ENCODE assay signal across 11 mouse cellular contexts in the genomic region with DNA sequence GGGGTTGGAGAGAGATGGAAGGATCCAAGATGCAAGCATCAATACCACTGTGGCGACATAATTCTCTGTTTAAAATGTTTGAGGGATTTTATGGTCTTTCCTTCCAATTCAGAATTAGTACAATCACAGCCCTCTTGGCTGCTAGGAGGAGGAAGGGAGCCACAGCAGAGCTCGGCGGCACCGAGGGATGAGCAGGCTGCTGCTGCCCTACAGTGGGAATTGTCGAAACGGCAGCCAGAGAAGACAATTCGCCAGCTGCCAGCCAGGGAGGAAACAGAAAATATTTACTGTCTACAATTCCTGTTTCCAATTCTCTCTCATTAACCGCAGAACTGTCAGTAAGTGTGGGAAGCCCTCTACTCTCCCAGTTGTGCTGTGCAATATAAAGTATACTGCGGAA. TPM values are rescaled to one million over a fixed set of nuclear protein-coding genes. Genes with fewer than 3 reads are reported as not detected.
DNase-seq lines count a peak whose midpoint lies in the region; ATAC-seq and TF ChIP-seq lines count a peak whose summit lies in the region.
"Had no signal": no experiment of that assay in that cellular context is flagged by ENCODE, and none has a peak within 500 bp of the region (broad histone marks: within the 10 kb centered on the region; RNA-seq: fewer than 3 reads in every experiment).

No protein-coding gene starts in this region.

- no peak for TF ChIP-seq POLR2A in CH12.LX (IDR thresholded peaks at IDR 0.05; ENCODE audit: low read depth, low read length)

- H3K9me3 ChIP-seq in CH12.LX (replicated peaks; ENCODE audit: low read length): no peaks in the 10 kb centered on the region
- no peaks in the 10 kb centered on the region for H3K9me3 ChIP-seq in hindbrain, embryonic 15.5 days
- no peaks in the 10 kb centered on the region for H3K9me3 ChIP-seq in stomach, postnatal 0 days (ENCODE audit: control insufficient read depth, low read length)
- H3K9me3 ChIP-seq: heart, embryonic 15.5 days had no signal

- in situ Hi-C loops in CH12.LX (cut with MboI; ENCODE audit: low pct_ligation_motif_present, low pct_unique_long_range_greater_than_20kb, low sequenced_read_pairs): loop anchor here (10.0 to 25.0 kb wide), 3 partner anchors 230 to 468 kb away; partner anchors contain the start of gene Map1b

- H3K4me3 ChIP-seq in CH12.LX (replicated peaks in 1 of 3; ENCODE audit: low read depth in 2 of 3, low read length in 2 of 3, poor library complexity in 1 of 3): no peak overlapping the region
- H3K4me3 ChIP-seq in hindbrain, embryonic 15.5 days: no peak overlapping the region
- H3K4me3 ChIP-seq in stomach, postnatal 0 days (ENCODE audit: low read depth, low read length): no peak overlapping the region
- H3K4me3 ChIP-seq: heart, embryonic 15.5 days had no signal

- peaks cover 0 to 3% of the 10 kb centered on the region in 2 experiments; a peak in 1 of 4 replicates for H3K4me1 ChIP-seq in CH12.LX (ENCODE audit: control insufficient read depth in 1 of 2, insufficient read depth in 2 of 2)
- H3K4me1 ChIP-seq in hindbrain, embryonic 15.5 days (replicated peaks): peaks cover 26% of the 10 kb centered on the region
- no peaks in the 10 kb centered on the region for H3K4me1 ChIP-seq in stomach, postnatal 0 days (replicated peaks; ENCODE audit: control insufficient read depth, insufficient read depth)

- H3K9ac ChIP-seq in CH12.LX (ENCODE audit: insufficient read depth, low read depth): no peak overlapping the region
- H3K9ac ChIP-seq in hindbrain, embryonic 15.5 days: no peak overlapping the region
- H3K9ac ChIP-seq in stomach, postnatal 0 days (ENCODE audit: low read length): no peak overlapping the region
- H3K9ac ChIP-seq: heart, embryonic 15.5 days had no signal

- H3K36me3 ChIP-seq in CH12.LX (replicated peaks in 1 of 2; ENCODE audit: control insufficient read depth in 1 of 2, insufficient read depth in 1 of 2, low read length in 1 of 2): no peaks in the 10 kb centered on the region
- no peaks in the 10 kb centered on the region for H3K36me3 ChIP-seq in hindbrain, embryonic 15.5 days
- no peaks in the 10 kb centered on the region for H3K36me3 ChIP-seq in stomach, postnatal 0 days (ENCODE audit: control insufficient read depth, insufficient read depth, low read length)
- H3K36me3 ChIP-seq: heart, embryonic 15.5 days had no signal

- H3K27ac ChIP-seq in CH12.LX (ENCODE audit: insufficient read depth, low read depth): no peak overlapping the region
- H3K27ac ChIP-seq in hindbrain, embryonic 15.5 days (replicated peaks): no peak overlapping the region
- no peak overlapping the region for H3K27ac ChIP-seq in stomach, postnatal 0 days (replicated peaks)
- H3K27ac ChIP-seq: heart, embryonic 15.5 days had no signal

- peak; percentile 33 for DNase-seq in gastrocnemius, postnatal 10 days
- DNase-seq in gastrocnemius, postnatal 25 days: no peak
- DNase-seq in CH12.LX (ENCODE audit: extremely low read depth): no peak
- DNase-seq in cerebellum, postnatal 36 days: peak; percentile 36 to 47
- peak; percentile 49 to 61 for DNase-seq in lung, postnatal 4 days
- peak; percentile 35 for DNase-seq in stomach, postnatal 0 days (ENCODE audit: low spot score)

- peak; percentile 73; the same call in 1 of the 2 replicates for ATAC-seq in hindbrain, embryonic 15.5 days (ENCODE audit: low FRiP score, low read depth)
- ATAC-seq in stomach, postnatal 0 days (ENCODE audit: low FRiP score, low TSS enrichment): no peak
- no peak for ATAC-seq in megakaryocyte-erythroid progenitor cell, adult 5-6 weeks (replicated peaks; ENCODE audit: low FRiP score, low TSS enrichment, poor library complexity, severe bottlenecking)

- TF ChIP-seq EP300 in CH12.LX (IDR thresholded peaks at IDR 0.05; ENCODE audit: low read length): no peak
- no peak for TF ChIP-seq EP300 in stomach, postnatal 0 days (optimal IDR thresholded peaks at IDR 0.05)

- WGBS in hindbrain, embryonic 15.5 days: 30% methylated on average over 9 of the region's 9 CpGs
- 18% methylated on average over 9 of the region's 9 CpGs for WGBS in stomach, postnatal 0 days

- no peak overlapping the region for H3K4me2 ChIP-seq in CH12.LX (ENCODE audit: insufficient read depth, low read depth, poor library complexity, severe bottlenecking)
- no peak overlapping the region for H3K4me2 ChIP-seq in hindbrain, embryonic 15.5 days
- H3K4me2 ChIP-seq in stomach, postnatal 0 days (replicated peaks; ENCODE audit: low read depth): no peak overlapping the region
- H3K4me2 ChIP-seq: heart, embryonic 15.5 days had no signal

- TF ChIP-seq RAD21 in CH12.LX (IDR thresholded peaks at IDR 0.05; ENCODE audit: low read depth, low read length): peak; percentile 58

- dilution Hi-C loops in CH12.LX (cut with MboI; ENCODE audit: extremely low pct_ligation_motif_present, extremely low pct_unique_long_range_greater_than_20kb, low sequenced_read_pairs): no loop called here

- no peaks in the 10 kb centered on the region for H3K27me3 ChIP-seq in CH12.LX (replicated peaks)
- no peaks in the 10 kb centered on the region for H3K27me3 ChIP-seq in hindbrain, embryonic 15.5 days
- H3K27me3 ChIP-seq in stomach, postnatal 0 days (ENCODE audit: control insufficient read depth, insufficient read depth, low read length): no peaks in the 10 kb centered on the region
- H3K27me3 ChIP-seq: heart, embryonic 15.5 days had no signal

- TF ChIP-seq CTCF in CH12.LX (conservative IDR thresholded peaks at IDR 0.05 in 1 of 2, IDR thresholded peaks at IDR 0.05 in 1 of 2; ENCODE audit: low read depth in 2 of 2, low read length in 2 of 2): peak in 1 of 2 experiments; percentile 49; a peak in 2 of 4 replicates
- TF ChIP-seq CTCF in stomach, postnatal 0 days (IDR thresholded peaks at IDR 0.05; ENCODE audit: low read depth): peak; percentile 75

- H3K79me2 ChIP-seq in CH12.LX (replicated peaks; ENCODE audit: control insufficient read depth, extremely low read depth, insufficient read depth, poor library complexity, severe bottlenecking): no peaks in the 10 kb centered on the region

TF ChIP-seq in CH12.LX, 34 proteins besides CTCF, POLR2A, EP300 and RAD21:
- TF ChIP-seq JUN (IDR thresholded peaks at IDR 0.05; ENCODE audit: insufficient read depth, low read depth, low read length): no peak
- TF ChIP-seq MAZ (IDR thresholded peaks at IDR 0.05; ENCODE audit: low read depth, low read length): no peak
- TF ChIP-seq GABPA (IDR thresholded peaks at IDR 0.05; ENCODE audit: insufficient replicate concordance, low read depth, low read length): no peak
- TF ChIP-seq NELFE (IDR thresholded peaks at IDR 0.05; ENCODE audit: low read depth, low read length): no peak
- peak; percentile 34 for TF ChIP-seq SMC3 (IDR thresholded peaks at IDR 0.05; ENCODE audit: low read depth, low read length)

RNA-seq across cellular contexts. Expression of gene Cartpt, which starts 58.3 kb away (rescaled TPM):
- total RNA-seq in gastrocnemius, postnatal 10 days (2021): not detected
- not detected for total RNA-seq in gastrocnemius, postnatal 25 days (2021)
- total RNA-seq in CH12.LX (2012; rRNA removed) (not detected in 2 replicates), CH12.LX (2014; rRNA removed) (not detected in 2 replicates)
- not detected in 2 replicates for polyA plus RNA-seq in CH12.LX (2012; ENCODE audit: insufficient read length, low read depth)
- 26.6 and 32.2 TPM in 2 replicates for polyA plus RNA-seq in hindbrain, embryonic 15.5 days (2015; fragmentation: Nextera tagmentation; extraction: Ambion mirVana)
- 72.1 and 79.7 TPM in 2 replicates for polyA plus RNA-seq in stomach, postnatal 0 days (2015; fragmentation: Nextera tagmentation; extraction: Ambion mirVana)
- total RNA-seq in megakaryocyte-erythroid progenitor cell, adult 5-6 weeks (2014; fragmentation: Nextera tagmentation): not detected in 2 replicates
- total RNA-seq in megakaryocyte-erythroid progenitor cell, adult 5-6 weeks (2017): not detected in 2 replicates
- total RNA-seq: MEL; neutrophil, adult 5-6 weeks had no signal

Comparison
In these comparisons a context has a peak if more than half of its experiments do, and no peak if none do; other contexts are left out.
1. DNase-seq: peak in gastrocnemius, postnatal 10 days (single experiment), cerebellum, postnatal 36 days (2 of 2), lung, postnatal 4 days (2 of 2) and stomach, postnatal 0 days (single experiment); none in gastrocnemius, postnatal 25 days (single experiment) and CH12.LX (single experiment).